Mouse (Mus musculus) lung, adult 18-20 months (tissue): ENCODE results near the gene Mrps2.
"Not testable (repeated sequence)": the region's sequence is repeated elsewhere in the genome, so short reads cannot be mapped to it uniquely, and the experiment has no call there.

Experiments
- DNase-seq, 2 experiments: peaks; one replicate each; pipeline ENCODE4 v3.0.0; 2022; ENCODE audit warnings: mixed read lengths in 2 of 2

Mrps2 gene

GRCm38 (mm10) chr2:28467860-28468485 is at the start of gene Mrps2:
Mrps2 (plus strand) TSS chr2:28468066.
- DNase-seq = peak; percentile 79 to 86

DNA sequence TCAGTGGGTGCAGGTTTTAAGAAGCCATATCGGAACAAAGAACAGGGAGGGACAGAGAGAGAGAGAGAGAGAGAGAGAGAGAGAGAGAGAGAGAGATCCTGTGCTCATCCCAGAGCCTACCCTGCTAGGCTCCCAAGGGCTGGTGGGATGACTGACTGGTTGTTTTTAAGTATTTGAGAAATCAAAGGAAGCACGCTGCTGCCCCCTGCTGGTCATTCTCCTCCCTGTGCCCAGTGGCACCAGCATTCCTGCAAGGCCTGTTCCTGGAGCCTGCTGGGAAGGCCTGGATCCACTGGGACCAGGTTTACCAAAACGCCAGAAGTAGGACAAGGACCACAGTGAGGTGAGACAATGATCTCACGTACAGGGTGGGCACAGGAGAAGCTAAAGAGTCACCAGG is 48.0 kb upstream of the Mrps2 start:
- DNase-seq = peak; percentile 76 to 83

- peak in 1 of 2 experiments; percentile 25 for DNase-seq
Measured at GRCm38 (mm10) chr2:28423167-28423566, 44.7 kb upstream of the Mrps2 start.

DNA sequence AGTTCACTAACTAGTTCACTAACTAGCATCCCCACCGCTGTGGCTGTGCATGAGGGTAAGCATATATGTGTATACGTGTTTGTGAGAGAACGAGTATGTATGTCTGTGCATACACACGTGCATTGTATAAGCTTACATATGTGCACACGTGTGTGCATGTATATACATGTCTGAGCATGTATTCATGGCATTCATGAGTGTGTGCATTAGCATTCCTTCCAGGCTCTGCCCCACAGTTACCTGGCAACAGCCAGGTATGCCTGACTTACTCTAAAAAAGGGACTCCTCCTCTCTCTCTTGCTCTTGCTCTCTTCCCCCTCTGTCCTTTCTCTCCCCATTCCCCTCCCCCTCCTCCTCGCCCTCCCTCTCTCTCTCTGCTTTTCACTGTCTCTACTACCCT is 40.6 kb upstream of the Mrps2 start:
- no peak for DNase-seq

DNA sequence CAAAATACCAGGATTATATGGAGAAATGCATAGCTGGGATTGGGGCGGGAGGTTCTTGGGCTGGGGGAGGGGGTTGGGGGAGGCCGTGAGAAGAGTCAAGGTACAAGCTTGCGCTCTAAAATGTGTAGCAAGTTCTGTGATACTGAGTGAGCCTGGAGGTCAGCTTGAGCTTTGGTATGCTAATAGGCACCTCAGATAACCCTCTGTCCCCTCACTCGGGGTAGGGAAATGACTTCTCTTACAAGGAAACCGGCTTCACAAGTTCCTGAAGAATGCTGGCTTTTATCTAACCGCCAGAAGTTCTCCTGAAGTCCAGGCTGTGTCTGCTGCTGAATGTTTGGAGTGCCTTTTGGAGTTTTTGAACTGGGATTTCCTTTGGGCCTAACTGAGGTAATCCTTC is 37.0 kb upstream of the Mrps2 start:
- no peak for DNase-seq

- DNase-seq = peak; percentile 31 to 48
Measured at GRCm38 (mm10) chr2:28432811-28433210, 35.1 kb upstream of the Mrps2 start.

DNA sequence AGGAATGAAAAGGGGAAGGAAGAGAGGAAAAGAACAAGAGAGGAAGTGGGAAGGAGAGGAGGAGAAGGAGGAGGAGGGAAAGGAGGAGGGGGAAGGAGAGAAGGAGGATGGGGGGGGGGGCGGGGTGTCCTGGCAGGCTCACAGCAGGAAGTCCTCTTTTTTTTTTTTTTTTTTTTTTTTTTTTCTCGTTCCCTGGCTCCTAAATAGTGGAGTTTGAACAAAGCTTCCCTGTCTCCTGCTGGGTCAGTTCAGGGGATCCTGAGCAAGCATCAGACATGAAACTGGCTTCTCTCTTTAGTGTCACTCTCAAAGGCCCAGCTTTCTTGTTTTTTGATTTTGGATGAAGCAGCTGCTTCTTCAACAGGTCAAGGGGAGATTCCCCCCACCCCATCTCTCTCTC is 34.4 kb upstream of the Mrps2 start:
- DNase-seq = no peak

DNA sequence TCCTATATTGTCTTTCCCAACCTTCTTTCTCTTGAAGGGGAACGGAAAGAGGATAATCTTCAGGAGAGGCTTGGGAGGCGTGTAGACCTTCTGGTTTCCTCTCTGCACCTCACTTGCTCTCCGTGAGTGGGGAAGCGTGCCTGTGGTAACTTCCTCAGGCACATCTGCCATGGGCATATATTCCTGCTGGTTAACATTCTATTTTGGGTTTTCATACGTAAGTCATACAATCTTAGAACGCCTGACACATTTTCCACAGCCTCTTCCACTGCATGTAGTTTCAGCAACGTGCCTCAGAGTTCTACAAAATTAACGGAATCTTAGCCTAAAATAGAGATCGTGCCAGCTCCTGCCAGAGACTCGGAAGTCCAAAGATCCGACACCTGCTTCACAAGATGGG is 32.5 kb upstream of the Mrps2 start:
- DNase-seq = no peak

- DNase-seq = no peak
Measured at GRCm38 (mm10) chr2:28440842-28441241, 27.0 kb upstream of the Mrps2 start.

DNA sequence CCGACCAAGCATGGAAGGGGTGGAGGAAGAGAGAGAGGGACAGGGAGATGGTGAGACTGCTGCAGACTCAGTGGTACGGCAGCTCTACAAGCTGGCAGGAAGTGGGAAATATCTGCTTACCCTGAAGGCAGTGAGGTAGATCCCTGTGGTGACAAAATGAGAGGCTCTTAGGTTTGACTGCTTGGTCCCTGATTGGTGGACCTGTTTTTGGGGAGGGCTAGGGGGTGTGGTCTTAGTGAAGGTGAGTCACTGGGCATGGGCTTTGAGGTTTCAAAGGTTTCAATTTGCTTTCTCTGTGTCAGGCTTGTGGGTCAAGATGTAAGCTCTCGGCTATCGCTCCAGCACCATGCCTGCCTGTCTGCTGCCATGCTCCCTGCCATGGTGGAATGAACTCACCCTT is 22.8 kb upstream of the Mrps2 start:
- DNase-seq = no peak

- no peak for DNase-seq
Measured at GRCm38 (mm10) chr2:28446181-28446514, 21.7 kb upstream of the Mrps2 start.

- DNase-seq = peak; percentile 42 to 48
Measured at GRCm38 (mm10) chr2:28446515-28447314, 21.2 kb upstream of the Mrps2 start, which contains the start of gene Ppp1r26. Ppp1r26 (plus strand) TSS chr2:28446800.

DNA sequence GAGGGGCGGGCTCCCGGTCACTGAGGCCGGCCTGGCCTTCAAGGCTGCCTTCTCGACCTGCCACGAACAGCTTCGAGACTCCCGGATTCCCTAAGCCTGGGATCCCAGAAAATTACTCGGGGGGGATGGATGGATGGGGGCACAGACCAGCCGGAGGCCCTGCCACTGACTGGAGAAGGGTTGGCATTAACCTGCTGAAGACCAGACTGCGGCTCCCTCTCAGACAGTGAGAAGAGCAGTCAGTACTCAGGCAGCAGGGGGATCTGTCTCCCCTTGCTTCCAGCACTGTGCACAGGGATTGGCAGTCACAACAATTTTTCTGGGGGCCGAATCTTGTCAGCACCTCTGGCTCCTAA is 20.6 kb upstream of the Mrps2 start:
- no peak for DNase-seq

- DNase-seq = no peak
Measured at GRCm38 (mm10) chr2:28451663-28452062, 16.2 kb upstream of the Mrps2 start.

DNA sequence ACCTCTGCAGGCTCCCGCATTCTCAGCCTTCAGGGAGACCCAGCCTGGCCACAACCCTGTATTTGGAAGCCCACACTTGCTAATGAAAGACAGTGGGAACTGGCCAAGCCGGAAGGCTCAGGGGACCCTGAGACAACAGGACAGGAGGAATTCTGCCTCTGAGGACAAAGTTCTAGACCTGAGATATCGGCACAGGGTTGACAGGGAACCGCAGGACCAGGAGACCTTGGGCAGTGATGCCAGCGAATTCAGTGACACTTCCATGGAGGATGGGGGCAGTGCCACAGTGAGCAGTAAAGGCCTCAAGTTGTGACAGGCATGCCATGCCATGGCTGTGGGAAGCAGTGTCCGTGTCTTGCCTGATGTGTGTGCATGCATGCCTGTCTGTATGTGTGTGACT is 14.3 kb upstream of the Mrps2 start:
- no peak for DNase-seq

- DNase-seq = no peak
Measured at GRCm38 (mm10) chr2:28456616-28457015, 11.2 kb upstream of the Mrps2 start.

GRCm38 (mm10) chr2:28463919-28464318 is 3.9 kb upstream of the Mrps2 start:
- DNase-seq = peak; percentile 62 to 72

DNA sequence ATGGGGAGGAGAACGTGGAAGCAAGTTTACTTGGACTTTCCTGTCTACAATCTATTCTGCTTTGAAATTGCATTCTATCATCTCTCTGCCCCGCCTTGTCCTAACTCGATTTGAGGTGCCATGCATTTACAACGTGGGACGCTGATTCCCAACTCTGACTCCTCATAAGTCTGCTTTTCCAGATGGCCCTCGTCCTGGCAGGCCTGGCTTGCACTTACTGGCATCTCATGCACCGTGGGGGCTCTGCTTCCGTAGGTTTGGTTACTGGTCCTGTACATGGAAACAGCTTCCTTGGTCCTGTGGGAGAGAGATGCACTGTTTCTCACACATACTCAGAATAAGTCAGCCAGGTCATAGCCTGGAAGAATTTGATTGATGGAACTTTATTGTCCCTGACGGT is 2.9 kb upstream of the Mrps2 start:
- no peak for DNase-seq

- DNase-seq = peak; percentile 79 to 84
Measured at GRCm38 (mm10) chr2:28465836-28466518, 1.9 kb upstream of the Mrps2 start, which contains the start of gene 1700007K13Rik. 1700007K13Rik (minus strand) TSS chr2:28466332.

DNA sequence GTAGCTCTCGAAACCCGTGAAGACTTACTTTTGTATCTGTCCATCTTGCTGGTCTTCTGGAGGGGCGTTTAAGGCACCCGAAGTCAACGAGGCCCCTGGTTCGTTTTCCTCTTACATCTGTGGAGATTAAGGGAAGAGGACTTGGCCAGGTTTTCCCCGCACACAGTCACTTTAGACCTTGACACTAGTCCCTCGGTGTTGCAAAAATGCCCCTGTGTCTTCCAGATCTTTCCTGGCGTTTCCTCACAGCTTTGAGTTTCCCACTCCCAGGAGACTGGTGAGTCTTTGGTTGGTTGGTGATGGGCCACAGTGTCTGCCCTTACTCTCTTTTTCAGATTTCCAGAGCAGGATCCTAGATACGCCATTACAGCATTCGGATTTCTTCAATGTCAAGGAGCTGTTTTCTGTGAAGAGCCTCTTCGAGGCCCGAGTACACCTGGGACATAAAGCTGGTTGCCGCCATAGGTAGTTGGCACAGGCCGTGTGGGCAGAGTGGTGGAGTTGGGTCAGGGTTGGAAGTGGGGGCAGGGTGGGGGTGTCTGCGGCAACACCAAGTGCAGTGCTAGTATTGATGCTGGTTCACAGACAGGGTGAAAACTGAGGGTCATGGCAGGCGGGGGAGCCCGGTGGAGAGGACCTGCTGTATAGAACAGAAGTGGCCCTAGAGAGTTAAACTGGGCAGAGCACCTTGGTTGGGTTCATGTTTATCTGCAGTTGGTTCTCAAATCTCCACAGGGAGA is 790 bp downstream of the Mrps2 start:
- DNase-seq = no peak

DNA sequence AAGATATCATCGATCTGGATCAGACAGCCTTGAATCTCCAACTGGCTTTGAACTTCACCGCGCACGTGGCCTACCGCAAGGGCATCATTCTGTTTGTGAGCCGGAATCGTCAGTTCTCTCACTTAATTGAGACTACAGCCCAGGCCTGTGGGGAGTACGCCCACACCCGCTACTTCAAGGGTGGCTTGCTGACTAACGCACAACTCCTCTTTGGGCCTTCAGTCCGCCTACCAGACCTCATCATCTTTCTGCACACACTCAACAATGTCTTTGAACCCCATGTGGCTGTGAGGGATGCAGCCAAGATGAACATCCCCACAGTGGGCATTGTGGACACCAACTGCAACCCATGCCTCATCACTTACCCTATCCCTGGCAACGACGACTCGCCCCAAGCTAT is 1.6 kb downstream of the Mrps2 start:
- no peak for DNase-seq

GRCm38 (mm10) chr2:28470591-28470990 is 2.7 kb downstream of the Mrps2 start:
- no peak for DNase-seq

- not testable (repeated sequence) for DNase-seq
Measured at GRCm38 (mm10) chr2:28472011-28472410, 4.1 kb downstream of the Mrps2 start.
